Mouse (Mus musculus) adipocyte (in vitro differentiated cells): Measurements from ENCODE around the gene Zfp217.

Experiments
- DNase-seq: peaks from one replicate; pipeline ENCODE4 v3.0.0-alpha.2; 2016; ENCODE audit warnings: low spot score

Gene Zfp217

GRCm38 (mm10) chr2:170132716-170133092 lies 15.2 kb downstream of the Zfp217 start:
- no peak for DNase-seq

DNA sequence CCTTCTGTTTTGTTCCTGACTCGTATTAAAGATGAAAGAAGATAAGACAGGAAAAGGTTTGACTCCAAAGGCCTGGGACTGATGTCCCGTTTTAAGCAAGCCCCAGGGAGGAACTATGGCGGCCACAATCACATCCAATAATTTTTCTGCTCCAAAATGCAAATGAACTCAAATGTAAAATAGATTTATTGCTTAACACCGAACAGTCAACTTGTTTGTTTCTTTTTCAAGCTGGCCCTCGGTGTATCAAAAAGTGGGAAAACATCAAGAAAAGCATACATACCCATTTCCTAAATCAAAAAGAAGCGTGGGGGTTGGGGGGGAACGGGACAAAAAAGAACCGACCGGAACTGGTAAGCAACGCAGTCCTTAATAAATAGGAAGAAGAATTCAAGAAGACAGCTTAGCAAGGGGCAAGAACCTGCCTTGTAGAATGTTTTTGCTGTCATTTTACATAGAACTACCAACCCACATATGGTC lies 15.9 kb downstream of the Zfp217 start:
- DNase-seq = peak; percentile 63

- DNase-seq = peak; percentile 82
These were observed 16.9 kb downstream of the Zfp217 start for GRCm38 (mm10) chr2:170130780-170131645.

DNA sequence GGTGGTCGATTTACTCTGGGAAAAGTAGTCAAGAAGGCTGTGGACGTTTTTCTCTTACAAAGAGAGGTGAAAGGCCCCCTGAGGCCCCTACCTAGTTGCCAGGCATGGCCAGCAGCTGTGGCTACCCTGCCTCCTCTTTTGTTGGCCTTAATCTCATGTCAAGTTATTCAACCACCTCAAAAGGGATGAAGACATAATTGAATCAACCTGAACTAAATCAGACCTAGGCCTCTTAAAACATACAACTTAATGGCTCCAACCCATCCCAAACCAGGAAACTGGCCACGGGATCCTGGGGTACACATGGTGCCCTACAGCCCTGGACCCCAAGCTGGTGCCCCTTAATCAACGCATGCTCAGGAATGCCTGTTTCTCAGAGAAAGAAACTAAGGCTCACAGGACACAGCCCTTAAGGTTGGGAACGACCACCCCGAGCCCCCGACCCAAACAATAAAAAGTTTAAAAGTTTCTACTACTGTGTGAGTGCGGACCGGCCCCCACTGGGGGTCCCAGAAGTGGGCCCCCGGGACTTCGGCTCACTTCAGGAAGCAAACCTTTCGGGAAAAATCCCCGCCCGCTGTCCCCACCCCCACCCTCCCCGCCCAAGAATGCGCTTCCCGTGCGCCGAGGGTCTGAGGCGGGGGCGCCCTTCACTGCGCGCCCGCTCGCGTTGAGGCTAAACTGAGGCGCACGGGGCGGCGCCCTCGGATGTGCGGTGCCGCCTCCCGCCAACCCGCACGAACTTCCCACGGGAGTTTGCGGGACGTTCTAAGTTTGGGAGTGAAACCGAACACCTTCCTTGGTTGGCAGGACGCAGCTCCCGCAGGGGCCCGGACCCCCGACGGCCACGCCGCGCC lies 17.8 kb downstream of the Zfp217 start:
- DNase-seq = peak; percentile 40

- peak; percentile 54 for DNase-seq
These were observed 18.5 kb downstream of the Zfp217 start for GRCm38 (mm10) chr2:170129248-170129922.

- no peak for DNase-seq
These were observed 19.2 kb downstream of the Zfp217 start for GRCm38 (mm10) chr2:170128461-170129247.

DNA sequence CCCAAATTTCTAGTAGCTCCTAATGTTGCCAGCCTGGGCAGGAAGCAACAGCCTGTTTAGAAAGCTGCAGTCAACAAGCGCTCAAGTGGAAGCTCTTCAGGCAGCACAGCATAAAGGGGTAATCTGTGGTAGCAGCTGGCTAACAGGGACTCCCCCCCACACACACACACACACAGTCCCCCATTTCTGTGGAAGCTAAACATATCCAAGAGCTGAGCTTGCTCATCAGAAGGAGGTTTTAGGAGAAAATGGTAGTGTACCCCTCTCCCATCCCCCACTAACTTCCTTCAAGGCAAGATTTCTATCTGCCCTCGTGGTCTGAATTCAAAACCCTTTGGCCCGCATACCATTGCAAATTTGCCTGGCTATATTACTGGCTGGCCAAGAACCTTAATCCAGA lies 20.4 kb downstream of the Zfp217 start:
- DNase-seq = no peak

- no peak for DNase-seq
These were observed 21.6 kb downstream of the Zfp217 start for GRCm38 (mm10) chr2:170126266-170126665.

GRCm38 (mm10) chr2:170122197-170122596 lies 25.7 kb downstream of the Zfp217 start:
- DNase-seq = no peak

DNA sequence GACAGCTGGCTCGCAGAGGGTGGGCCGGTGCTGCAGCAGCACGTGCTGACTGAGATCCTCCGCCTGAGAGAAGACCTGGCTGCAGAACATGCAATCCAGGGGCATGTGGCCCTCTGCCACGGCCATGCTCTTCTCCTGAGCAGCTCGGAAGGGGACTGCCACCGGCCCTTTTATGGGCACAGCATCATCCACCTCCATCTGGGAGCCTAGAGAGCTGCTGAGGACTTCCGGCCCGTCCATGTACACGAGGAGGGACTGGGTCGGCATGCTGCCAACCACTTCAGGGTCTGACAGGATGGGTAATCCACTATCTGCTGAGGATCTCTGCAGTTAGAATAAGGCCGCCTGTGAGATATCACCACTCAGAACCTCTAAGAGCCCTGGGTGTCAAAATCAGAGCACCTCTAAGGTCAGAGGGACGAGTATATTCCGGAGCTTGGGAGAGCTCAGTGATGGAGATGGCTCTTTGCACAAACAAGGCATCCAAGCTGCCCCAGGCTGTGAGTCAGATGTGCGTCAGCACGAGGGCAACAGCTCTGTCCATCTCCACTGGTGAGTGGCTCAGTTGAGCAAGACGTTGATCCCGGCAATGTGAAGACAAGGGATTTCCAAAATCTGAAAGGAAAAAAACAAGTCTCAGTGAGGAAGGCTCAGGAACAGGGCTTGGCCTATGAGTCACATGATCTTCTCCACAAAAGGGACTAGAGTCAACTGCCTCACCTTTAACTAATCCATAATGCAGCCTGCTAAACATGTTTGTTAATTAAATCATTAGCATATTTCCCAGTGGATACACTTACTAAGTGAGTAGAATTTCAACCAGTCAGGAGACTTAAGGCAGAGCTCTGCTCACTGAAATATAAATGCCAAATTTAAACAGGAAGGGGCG lies 27.5 kb downstream of the Zfp217 start:
- DNase-seq = peak; percentile 65

DNA sequence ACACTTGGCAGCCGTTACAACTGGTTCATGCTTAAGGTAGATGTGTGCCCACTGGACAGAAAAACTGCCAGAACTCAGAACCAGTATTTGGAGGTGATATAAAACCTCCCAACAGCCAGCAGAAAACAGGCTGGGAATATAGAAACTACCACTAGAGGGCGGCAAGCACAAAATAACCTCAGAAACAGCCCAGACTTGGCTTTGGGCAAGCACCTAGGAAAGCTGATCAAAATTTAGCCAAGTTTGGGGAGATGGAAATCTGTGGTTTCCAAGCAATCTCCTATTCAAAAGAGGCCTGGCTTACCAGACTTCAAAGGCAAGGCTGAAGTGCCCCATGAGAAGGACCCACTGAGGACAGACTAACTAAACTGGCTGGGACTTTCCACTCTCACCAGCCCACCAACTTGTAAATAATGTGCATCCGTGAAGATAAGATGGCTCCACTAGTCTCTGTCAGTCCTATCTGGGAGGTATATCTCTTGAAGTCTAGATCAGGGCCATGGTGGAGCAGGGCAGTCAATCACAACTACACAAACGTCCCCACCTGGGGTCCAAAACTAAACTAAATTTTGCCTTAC lies 31.1 kb downstream of the Zfp217 start:
- DNase-seq = peak; percentile 91

- DNase-seq = no peak
These were observed 37.6 kb downstream of the Zfp217 start for GRCm38 (mm10) chr2:170110306-170110705.

- DNase-seq = no peak
These were observed 38.4 kb downstream of the Zfp217 start for GRCm38 (mm10) chr2:170109528-170109927.

DNA sequence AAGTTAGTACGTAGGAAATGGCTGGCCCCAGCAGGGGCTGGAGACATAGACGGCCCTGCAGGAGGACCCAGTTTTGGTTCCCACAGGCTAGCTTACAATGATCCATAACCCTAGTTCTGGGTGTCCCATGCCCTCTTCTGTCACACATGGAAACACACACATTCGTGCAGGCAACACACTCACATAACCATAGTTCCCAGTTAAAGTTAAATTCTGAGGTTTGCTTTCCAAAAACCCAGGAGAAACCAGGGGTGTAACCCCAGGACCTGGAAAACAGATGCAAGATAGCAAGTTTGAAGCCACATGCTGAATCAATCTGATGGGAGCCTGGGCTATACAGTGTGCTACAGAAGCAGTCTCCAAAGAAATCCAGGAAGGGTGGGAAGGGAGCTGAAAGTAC lies 40.1 kb downstream of the Zfp217 start:
- DNase-seq = no peak

DNA sequence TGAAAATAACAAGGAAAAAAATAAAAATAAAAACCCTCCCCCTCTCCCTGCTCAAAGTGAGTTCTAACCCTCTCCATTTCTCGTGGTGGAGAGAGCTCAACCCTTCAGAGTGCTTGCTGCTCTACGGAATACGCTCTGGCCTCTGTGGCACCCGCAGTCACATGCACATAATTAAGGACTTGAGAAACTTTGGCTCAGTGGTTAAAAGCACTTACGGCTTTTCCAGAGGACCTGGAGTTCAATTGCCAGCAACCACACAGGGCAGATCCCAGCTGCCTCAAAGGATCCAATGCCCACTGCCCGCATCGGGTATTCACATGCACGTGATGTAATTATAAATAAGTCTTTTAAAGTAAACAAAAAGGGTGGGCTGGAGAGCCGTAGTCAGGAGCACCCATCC lies 41.9 kb downstream of the Zfp217 start:
- DNase-seq = no peak

- DNase-seq = no peak
These were observed 43.5 kb downstream of the Zfp217 start for GRCm38 (mm10) chr2:170104396-170104795.

GRCm38 (mm10) chr2:170103852-170104251 lies 44.1 kb downstream of the Zfp217 start:
- DNase-seq = peak; percentile 55

- no peak for DNase-seq
These were observed 44.6 kb downstream of the Zfp217 start for GRCm38 (mm10) chr2:170103341-170103740.

DNA sequence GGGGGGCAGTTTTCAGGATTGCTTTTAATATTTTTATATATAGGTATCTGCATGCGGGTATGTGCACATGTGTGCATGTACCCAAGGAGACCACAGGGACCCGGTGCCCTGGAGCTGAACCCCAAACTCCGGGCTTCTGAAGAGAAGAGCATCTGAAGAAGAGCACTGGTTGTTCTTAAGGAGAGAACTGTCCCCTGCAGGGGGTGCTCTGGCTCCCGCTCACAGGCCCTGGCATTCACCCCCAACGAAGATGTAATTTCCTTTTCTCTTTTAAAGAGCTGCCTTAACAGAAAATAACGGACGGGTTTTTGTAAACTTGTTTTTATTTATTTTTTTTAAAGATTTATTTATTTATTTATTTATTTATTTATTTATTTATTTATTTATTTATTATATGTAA lies 46.0 kb downstream of the Zfp217 start:
- DNase-seq = no peak

- DNase-seq = peak; percentile 88
These were observed 46.8 kb downstream of the Zfp217 start for GRCm38 (mm10) chr2:170101132-170101531.
